Mouse (Mus musculus) ES-Bruce4 (cell line): ENCODE results near the gene Klk6. TPM values are rescaled to one million over a fixed set of nuclear protein-coding genes. Genes with fewer than 3 reads are reported as not detected.

Experiments used
- H3K27ac ChIP-seq: 2 replicates; pipeline ENCODE4 v1.5.1; 2012; ENCODE audit warnings: low read length, inconsistent platforms; ENCODE audit not compliant: insufficient read depth
- H3K27me3 ChIP-seq: 2 replicates; pipeline ENCODE4 v1.6.1; 2012; ENCODE audit warnings: mild to moderate bottlenecking, low read length, inconsistent platforms; ENCODE audit not compliant: control insufficient read depth, poor library complexity, insufficient read depth, severe bottlenecking
- H3K36me3 ChIP-seq: 2 replicates; pipeline ENCODE4 v1.6.1; 2012; ENCODE audit warnings: inconsistent platforms, mild to moderate bottlenecking, low read length, moderate library complexity; ENCODE audit not compliant: control insufficient read depth, poor library complexity, insufficient read depth, severe bottlenecking
- H3K4me1 ChIP-seq: one replicate; pipeline ENCODE4 v1.8.1; 2011; ENCODE audit warnings: low read length; ENCODE audit not compliant: control insufficient read depth, insufficient read depth
- H3K4me3 ChIP-seq: 2 replicates; pipeline ENCODE4 v1.5.1; 2011; ENCODE audit warnings: low read depth, mild to moderate bottlenecking, low read length
- H3K9ac ChIP-seq: 2 replicates; pipeline ENCODE4 v1.6.1; 2012; ENCODE audit warnings: low read depth, mild to moderate bottlenecking, inconsistent platforms; ENCODE audit not compliant: poor library complexity, severe bottlenecking
- H3K9me3 ChIP-seq: replicated peaks from 2 replicates; pipeline ENCODE4 v1.6.1; 2012; ENCODE audit warnings: mild to moderate bottlenecking, low read length, inconsistent platforms; ENCODE audit not compliant: control insufficient read depth, poor library complexity, insufficient read depth, severe bottlenecking
- CTCF ChIP-seq: IDR thresholded peaks from one replicate; pipeline ENCODE4 v1.8.1; 2011; ENCODE audit warnings: low read depth, low read length
- EP300 ChIP-seq: IDR thresholded peaks from 2 replicates; pipeline ENCODE4 v1.6.1; 2011; ENCODE audit warnings: low read depth, low read length; ENCODE audit not compliant: insufficient read depth
- POLR2A ChIP-seq: IDR thresholded peaks from one replicate; pipeline ENCODE4 v1.8.1; 2011; ENCODE audit warnings: low read length; ENCODE audit not compliant: insufficient read depth
- polyA plus RNA-seq: library from polyadenylated mRNA; stranded (reverse); fragments of >200 nt; gene quantifications from 2 replicates; pipeline ENCODE4 v1.2.4, GENCODE M21; 2011; ENCODE audit warnings: low read depth; ENCODE audit not compliant: missing spikeins, insufficient read depth, insufficient read length

Gene Klk6
- polyA plus RNA-seq, 1 experiment = not detected

DNA sequence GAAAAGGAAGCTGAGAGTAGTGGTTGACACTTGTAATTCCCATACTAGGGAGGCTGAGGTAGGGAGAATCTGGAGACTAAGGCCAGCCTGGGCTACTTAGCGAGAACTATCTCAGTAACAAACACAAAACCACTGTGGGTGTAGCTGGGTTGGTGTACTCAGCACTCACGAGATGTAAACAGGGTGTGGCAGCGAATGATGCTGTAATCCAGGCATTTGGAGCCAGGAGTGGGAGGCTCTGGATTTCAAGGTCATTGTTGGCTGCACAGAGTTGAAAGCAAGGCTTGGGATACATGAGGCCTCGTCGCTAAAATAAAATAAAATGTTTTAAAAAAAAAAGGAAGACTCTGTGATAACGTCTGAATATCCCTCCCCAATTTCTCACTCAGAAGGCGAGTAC, 32.0 kb downstream of the Klk6 start:
- H3K9ac ChIP-seq = no peak overlapping the region
- no peaks in the 10 kb centered on the region for H3K36me3 ChIP-seq
- H3K27ac ChIP-seq = no peak overlapping the region
- TF ChIP-seq EP300 (no peak), POLR2A (no peak), CTCF (no peak)
- peaks cover 9% of the 10 kb centered on the region for H3K4me1 ChIP-seq
- H3K4me3 ChIP-seq = no peak overlapping the region
- H3K27me3 ChIP-seq = no peaks in the 10 kb centered on the region
- no peaks in the 10 kb centered on the region for H3K9me3 ChIP-seq

DNA sequence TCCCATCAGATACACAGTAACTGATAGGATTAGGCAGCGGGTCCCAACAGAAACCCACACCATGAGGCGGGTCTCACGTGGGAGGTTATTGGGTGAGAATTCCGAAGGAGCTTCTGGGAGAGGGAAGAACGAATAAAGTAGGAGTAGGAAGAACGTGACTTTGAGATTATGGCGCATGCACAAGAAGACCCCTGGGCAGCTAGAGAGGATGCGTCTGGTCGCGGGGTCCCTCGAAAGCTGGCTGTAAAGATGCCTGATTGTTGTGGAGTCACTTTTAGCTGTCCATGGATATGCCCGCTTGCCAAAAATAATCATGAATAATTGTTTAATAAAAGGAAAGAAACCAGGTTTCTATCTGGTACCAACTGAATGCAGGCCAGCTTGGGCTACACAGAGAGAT, 33.2 kb downstream of the Klk6 start:
- Histone ChIP-seq H3K9me3 (no peaks in the 10 kb centered on the region), H3K27ac (no peak overlapping the region), H3K27me3 (no peaks in the 10 kb centered on the region), H3K9ac (no peak overlapping the region), H3K4me1 (peaks cover 9% of the 10 kb centered on the region), H3K36me3 (no peaks in the 10 kb centered on the region), H3K4me3 (no peak overlapping the region)
- no peak for TF ChIP-seq CTCF
- no peak for TF ChIP-seq EP300
- TF ChIP-seq POLR2A = no peak

DNA sequence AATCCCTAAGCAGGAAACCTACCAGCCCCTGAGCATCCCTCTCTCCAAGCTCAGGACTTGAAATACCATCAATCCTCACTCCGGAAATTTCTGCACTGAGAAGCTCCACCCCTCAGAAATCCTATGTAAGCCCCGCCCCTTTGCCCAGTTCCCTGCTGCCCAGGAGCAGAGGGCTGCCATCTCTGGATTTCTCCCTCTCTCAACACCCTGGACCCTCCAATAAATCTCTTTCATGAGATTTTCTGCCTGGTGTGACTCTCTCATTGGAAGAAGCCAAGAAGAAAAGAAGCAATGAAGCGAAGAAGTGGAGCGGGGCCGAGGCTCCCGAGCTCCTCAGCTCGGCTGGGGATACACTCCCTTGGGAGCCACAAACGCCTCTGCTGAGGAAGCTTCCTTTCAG, 36.1 kb downstream of the Klk6 start:
- no peak overlapping the region for H3K4me3 ChIP-seq
- H3K27ac ChIP-seq = no peak overlapping the region
- H3K27me3 ChIP-seq = no peaks in the 10 kb centered on the region
- H3K9me3 ChIP-seq = no peaks in the 10 kb centered on the region
- H3K9ac ChIP-seq = no peak overlapping the region
- H3K36me3 ChIP-seq = no peaks in the 10 kb centered on the region
- TF ChIP-seq EP300 (no peak), CTCF (no peak), POLR2A (no peak)
- peaks cover 7% of the 10 kb centered on the region for H3K4me1 ChIP-seq

DNA sequence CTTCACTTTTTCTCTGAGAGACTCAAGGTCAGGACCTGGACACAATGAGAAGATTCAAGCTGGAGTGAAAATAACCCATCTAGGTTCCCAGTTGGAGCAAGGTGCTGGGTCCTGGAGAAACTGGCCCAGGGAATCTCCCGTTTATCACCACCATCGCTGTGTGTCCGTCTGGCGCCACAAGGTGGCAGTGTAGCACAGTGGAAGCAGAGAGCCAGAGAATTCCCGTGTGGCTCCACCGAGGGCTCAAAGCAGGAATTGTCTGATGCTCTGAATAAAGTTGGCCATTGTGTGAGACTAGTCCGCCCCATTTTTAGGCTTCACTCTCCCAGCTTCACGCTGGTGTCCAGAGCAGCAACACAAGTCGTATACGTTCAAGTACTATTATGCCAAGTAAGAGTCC, 48.9 kb downstream of the Klk6 start:
- Histone ChIP-seq H3K9ac (no peak overlapping the region), H3K9me3 (no peaks in the 10 kb centered on the region)

DNA sequence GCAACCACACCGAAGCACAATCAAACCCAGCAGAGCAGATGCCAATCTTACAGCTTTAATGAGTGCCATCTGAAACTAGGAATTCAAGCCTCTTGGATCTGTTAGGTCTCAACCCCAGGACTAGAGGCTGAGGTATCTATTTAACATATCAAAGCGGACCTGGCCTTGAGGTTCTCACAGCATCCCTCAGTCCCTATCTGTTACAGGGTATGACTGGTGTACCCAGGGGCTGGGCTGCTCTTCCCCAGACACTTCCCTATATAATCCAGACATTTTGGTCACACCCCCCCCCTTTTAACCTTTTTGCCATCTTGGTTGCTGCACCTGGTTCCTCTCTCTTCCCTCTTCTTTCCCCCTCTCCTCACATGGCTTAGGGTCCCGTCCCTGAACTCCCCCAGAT, 49.4 kb downstream of the Klk6 start:
- H3K4me1 ChIP-seq = no peaks in the 10 kb centered on the region
- no peak overlapping the region for H3K4me3 ChIP-seq
- no peak overlapping the region for H3K27ac ChIP-seq
- H3K9me3 ChIP-seq = no peaks in the 10 kb centered on the region
- H3K9ac ChIP-seq = no peak overlapping the region
- H3K36me3 ChIP-seq = no peaks in the 10 kb centered on the region
- TF ChIP-seq POLR2A (no peak), EP300 (no peak), CTCF (no peak)
- no peaks in the 10 kb centered on the region for H3K27me3 ChIP-seq

More for the DNA sequence above, 48.9 kb downstream of the Klk6 start:
- no peaks in the 10 kb centered on the region for H3K36me3 ChIP-seq
- no peak overlapping the region for H3K27ac ChIP-seq
- H3K27me3 ChIP-seq = no peaks in the 10 kb centered on the region
- no peak overlapping the region for H3K4me3 ChIP-seq
- TF ChIP-seq EP300 (no peak), CTCF (peak; percentile 98)
- no peaks in the 10 kb centered on the region for H3K4me1 ChIP-seq

DNA sequence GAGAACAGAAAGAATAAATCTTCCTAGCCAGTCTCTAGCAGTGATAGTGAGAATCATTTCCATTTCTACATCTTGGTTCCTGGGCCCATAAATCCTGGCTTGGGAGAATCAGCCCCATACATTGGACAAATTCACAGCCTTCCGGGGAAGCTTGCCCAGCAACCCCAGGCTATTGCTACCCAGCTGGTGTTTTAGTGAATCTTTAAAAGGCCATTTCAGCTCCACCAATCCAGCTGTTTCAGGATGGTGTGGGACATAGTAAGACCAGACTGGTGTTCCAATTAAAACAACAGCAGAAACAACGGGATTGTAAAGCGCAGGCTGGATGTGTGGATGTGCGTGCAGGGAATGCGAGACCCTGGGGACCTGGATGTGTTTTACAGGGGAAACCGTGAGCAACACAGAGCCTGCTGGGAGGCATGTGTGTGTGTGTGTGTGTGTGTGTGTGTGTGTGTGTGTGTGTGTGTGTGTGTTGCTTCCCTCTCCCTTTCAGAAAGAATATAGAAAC, 50.6 kb downstream of the Klk6 start:
- no peak overlapping the region for H3K27ac ChIP-seq

DNA sequence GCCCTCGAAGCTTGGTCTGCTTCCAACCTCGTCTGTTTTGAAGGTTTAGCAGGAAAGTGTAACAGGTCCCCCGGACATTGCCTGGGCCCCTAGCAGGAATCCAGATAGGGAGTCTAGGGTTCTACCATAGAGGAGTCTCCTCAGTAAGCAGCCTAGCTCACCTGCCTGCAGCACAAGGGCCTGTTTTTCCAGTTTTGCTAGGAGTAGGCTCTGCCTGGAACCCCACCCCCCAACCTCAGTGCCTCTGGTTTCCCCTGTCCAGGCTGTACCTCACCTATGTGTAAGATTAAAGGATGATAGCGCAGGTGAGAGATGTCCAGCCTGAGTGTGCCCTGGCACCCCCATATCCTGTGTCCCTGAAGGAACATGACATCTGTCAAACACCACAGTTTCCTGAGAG, 52.1 kb downstream of the Klk6 start:
- no peaks in the 10 kb centered on the region for H3K27me3 ChIP-seq
- H3K4me1 ChIP-seq = no peaks in the 10 kb centered on the region
- TF ChIP-seq POLR2A (no peak), EP300 (no peak), CTCF (no peak)
- H3K4me3 ChIP-seq = no peak overlapping the region
- H3K36me3 ChIP-seq = no peaks in the 10 kb centered on the region
- no peak overlapping the region for H3K9ac ChIP-seq
- H3K27ac ChIP-seq = no peak overlapping the region
- no peaks in the 10 kb centered on the region for H3K9me3 ChIP-seq

More for the DNA sequence above, 50.6 kb downstream of the Klk6 start:
- Histone ChIP-seq H3K4me3 (no peak overlapping the region), H3K9ac (no peak overlapping the region), H3K9me3 (no peaks in the 10 kb centered on the region), H3K36me3 (no peaks in the 10 kb centered on the region), H3K27me3 (no peaks in the 10 kb centered on the region), H3K4me1 (no peaks in the 10 kb centered on the region)
- TF ChIP-seq CTCF (no peak), POLR2A (no peak), EP300 (no peak)
